Mouse (Mus musculus): ENCODE data around the gene Ube2a. TPM values are rescaled to one million over a fixed set of nuclear protein-coding genes. Genes with fewer than 3 reads are reported as not detected.

Gene Ube2a
- 114 and 116 TPM in 2 replicates for polyA plus RNA-seq (2015; fragmentation: Nextera tagmentation; extraction: Ambion mirVana)

DNA sequence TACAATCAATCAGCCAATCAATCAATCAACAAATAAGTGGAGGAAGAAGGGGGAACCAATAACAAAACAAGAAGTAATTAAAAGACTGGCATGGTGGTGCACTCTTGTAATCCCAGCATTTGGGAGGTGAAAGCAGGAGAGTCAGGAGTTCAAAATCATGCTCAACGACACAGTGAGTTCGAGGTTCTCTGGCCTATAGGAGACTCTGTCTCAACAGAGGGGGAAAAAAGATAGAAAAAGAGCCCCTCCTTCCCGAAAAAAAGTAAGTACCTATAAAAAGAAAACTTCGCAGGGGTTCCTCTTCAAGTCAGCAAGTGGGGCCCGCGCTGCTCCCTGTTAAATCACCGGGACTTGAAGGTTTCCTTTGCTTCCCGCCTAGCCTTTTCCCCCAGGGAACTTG is at the start of gene Ube2a, which contains the start of gene C330007P06Rik:
TSS of gene Ube2a (plus strand) at position 136 of the 400 bp plus-strand sequence.
TSS of gene C330007P06Rik (minus strand) at position 347 of the 400 bp plus-strand sequence.
- no peaks in the 10 kb centered on the region for H3K27me3 ChIP-seq (ENCODE audit: control insufficient read depth, insufficient read depth, low read depth, low read length)
- peak within 1 kb of the TSS; percentile 77 for H3K9ac ChIP-seq (ENCODE audit: low read depth, low read length)
- peak within 1 kb of the TSS; percentile 63 for H3K4me2 ChIP-seq (ENCODE audit: low read length)
- ATAC-seq: peak; percentile 43
- H3K4me3 ChIP-seq (ENCODE audit: low read depth, low read length): peak within 1 kb of the TSS; percentile 70
- H3K36me3 ChIP-seq (ENCODE audit: control insufficient read depth, insufficient read depth, low read length): no peaks in the 10 kb centered on the region
- peaks cover 4% of the 10 kb centered on the region; the same call in 1 of the 2 replicates for H3K4me1 ChIP-seq (ENCODE audit: control insufficient read depth, insufficient read depth, low read length)
- H3K9me3 ChIP-seq (replicated peaks; ENCODE audit: control insufficient read depth, low read length, poor library complexity, severe bottlenecking): no peaks in the 10 kb centered on the region
- H3K27ac ChIP-seq (ENCODE audit: low read length): peak within 1 kb of the TSS; percentile 76
- 20% methylated on average over 8 of the region's 8 CpGs for WGBS

DNA sequence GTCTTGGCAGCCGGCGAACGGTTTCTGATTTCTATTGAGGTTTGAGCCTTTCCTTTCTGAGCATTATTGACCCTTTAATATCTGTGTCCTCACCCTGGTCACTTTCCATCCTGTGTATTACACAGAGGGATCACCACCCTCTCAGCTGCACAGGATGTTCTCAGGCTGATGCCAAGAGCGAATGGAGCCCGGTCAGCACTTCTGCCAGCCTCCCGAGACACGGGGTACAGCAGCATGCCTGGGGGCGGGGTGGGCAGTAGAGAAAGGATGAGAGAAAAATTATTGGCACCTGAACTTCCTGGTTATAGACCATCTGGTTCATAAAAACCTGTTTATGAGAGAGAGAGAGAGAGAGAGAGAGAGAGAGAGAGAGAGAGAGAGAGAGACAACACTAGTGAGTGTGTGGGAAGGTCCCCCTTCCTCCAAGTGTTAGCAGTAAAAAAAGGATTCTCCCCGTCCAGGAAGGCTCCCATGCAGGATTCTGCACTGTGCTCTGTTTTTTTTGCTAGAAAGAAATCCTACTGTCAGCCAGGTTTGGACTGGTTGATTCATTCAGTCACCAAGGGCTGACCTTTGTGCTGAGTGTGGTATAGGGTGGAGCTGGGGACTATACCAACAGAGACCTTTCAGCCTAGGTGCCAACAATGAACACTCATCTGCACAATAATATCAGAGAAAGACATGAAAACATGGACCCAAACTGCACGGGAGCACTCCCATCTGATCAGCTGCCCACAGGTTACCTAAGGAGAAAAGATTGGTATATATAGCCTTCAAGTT is 49.6 kb upstream of the Ube2a start:
- ATAC-seq: no peak
- Histone ChIP-seq H3K27ac (ENCODE audit: low read length) (no peak overlapping the region), H3K9me3 (replicated peaks; ENCODE audit: control insufficient read depth, low read length, poor library complexity, severe bottlenecking) (no peaks in the 10 kb centered on the region), H3K27me3 (ENCODE audit: control insufficient read depth, insufficient read depth, low read depth, low read length) (no peaks in the 10 kb centered on the region), H3K4me3 (ENCODE audit: low read depth, low read length) (no peak overlapping the region), H3K36me3 (ENCODE audit: control insufficient read depth, insufficient read depth, low read length) (no peaks in the 10 kb centered on the region), H3K9ac (ENCODE audit: low read depth, low read length) (no peak overlapping the region), H3K4me1 (ENCODE audit: control insufficient read depth, insufficient read depth, low read length) (no peaks in the 10 kb centered on the region), H3K4me2 (ENCODE audit: low read length) (no peak overlapping the region)
- WGBS: 84% methylated on average over 10 of the region's 10 CpGs

DNA sequence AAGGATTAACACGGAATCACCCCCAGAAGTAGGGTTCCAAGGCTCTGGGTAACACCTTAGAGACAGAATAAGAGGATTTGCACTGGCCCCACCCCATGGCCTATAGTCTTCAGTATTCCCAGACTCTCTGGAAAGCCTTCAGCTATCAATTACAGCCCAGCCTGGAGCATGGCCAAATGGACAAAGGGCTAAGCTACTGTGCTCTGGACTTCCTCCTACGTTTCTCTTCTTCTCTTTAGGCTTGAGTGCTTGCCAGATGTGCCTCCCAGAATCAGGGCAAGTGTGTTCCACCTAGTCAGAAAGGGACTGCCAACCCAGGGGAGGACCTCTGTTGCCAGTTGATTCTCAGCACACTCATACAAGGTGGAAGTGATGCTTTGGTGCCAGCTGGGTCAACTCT is 48.7 kb upstream of the Ube2a start:
- Histone ChIP-seq H3K4me2 (ENCODE audit: low read length) (no peak overlapping the region), H3K4me1 (ENCODE audit: control insufficient read depth, insufficient read depth, low read length) (no peaks in the 10 kb centered on the region), H3K9ac (ENCODE audit: low read depth, low read length) (no peak overlapping the region), H3K36me3 (ENCODE audit: control insufficient read depth, insufficient read depth, low read length) (no peaks in the 10 kb centered on the region), H3K27me3 (ENCODE audit: control insufficient read depth, insufficient read depth, low read depth, low read length) (no peaks in the 10 kb centered on the region), H3K27ac (ENCODE audit: low read length) (no peak overlapping the region), H3K9me3 (replicated peaks; ENCODE audit: control insufficient read depth, low read length, poor library complexity, severe bottlenecking) (no peaks in the 10 kb centered on the region), H3K4me3 (ENCODE audit: low read depth, low read length) (no peak overlapping the region)
- WGBS: 60% methylated on average over 2 of the region's 2 CpGs
- ATAC-seq: no peak

DNA sequence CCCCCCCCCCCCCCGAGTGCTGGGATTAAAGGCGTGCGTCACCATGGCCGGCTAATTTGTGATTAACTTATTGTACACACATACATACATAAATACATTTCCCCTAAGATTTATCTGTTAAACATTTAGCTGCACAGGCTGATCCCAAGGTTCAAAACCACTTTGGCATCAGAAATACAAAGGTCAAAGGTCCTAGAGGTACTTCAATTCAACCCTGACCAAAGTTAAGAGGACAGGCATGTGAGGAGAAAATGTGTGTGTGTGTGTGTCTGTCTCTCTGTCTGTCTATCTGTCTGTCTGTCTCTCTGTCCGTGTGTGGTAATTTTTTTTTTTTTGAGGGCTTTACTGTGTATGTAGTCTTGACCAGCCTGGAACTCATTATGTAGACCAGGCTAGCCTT is 46.8 kb upstream of the Ube2a start:
- Histone ChIP-seq H3K27me3 (ENCODE audit: control insufficient read depth, insufficient read depth, low read depth, low read length) (no peaks in the 10 kb centered on the region), H3K4me3 (ENCODE audit: low read depth, low read length) (no peak overlapping the region), H3K4me2 (ENCODE audit: low read length) (no peak overlapping the region), H3K4me1 (ENCODE audit: control insufficient read depth, insufficient read depth, low read length) (no peaks in the 10 kb centered on the region), H3K27ac (ENCODE audit: low read length) (no peak overlapping the region), H3K36me3 (ENCODE audit: control insufficient read depth, insufficient read depth, low read length) (no peaks in the 10 kb centered on the region), H3K9me3 (replicated peaks; ENCODE audit: control insufficient read depth, low read length, poor library complexity, severe bottlenecking) (no peaks in the 10 kb centered on the region), H3K9ac (ENCODE audit: low read depth, low read length) (no peak overlapping the region)
- ATAC-seq: no peak
- 92% methylated on average over 5 of the region's 5 CpGs for WGBS

DNA sequence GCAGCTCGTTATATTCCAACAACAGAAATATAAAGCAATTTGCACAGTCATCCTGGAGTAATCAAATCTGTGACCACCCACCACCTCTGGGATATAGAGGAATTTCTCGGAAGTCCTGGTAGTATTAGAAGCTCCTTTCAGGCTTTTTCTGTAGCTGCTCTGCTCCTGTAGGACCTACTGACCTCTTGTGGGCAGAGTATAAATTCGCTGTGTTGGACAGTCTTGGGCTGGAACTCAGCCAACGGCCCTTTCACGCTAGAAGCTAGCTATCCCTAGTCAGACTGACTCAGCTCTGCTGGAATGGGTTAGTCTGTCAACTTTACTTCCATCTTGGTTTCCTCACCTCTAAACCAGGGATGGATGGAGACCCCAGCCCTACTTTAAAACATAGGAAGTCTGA is 43.4 kb upstream of the Ube2a start:
- no peaks in the 10 kb centered on the region for H3K27me3 ChIP-seq (ENCODE audit: control insufficient read depth, insufficient read depth, low read depth, low read length)
- H3K4me2 ChIP-seq (ENCODE audit: low read length): no peak overlapping the region
- H3K4me3 ChIP-seq (ENCODE audit: low read depth, low read length): no peak overlapping the region
- 36% methylated on average over 5 of the region's 5 CpGs for WGBS
- H3K27ac ChIP-seq (ENCODE audit: low read length): no peak overlapping the region
- peaks cover 4% of the 10 kb centered on the region; the same call in 1 of the 2 replicates for H3K4me1 ChIP-seq (ENCODE audit: control insufficient read depth, insufficient read depth, low read length)
- ATAC-seq: no peak
- H3K36me3 ChIP-seq (ENCODE audit: control insufficient read depth, insufficient read depth, low read length): no peaks in the 10 kb centered on the region
- H3K9ac ChIP-seq (ENCODE audit: low read depth, low read length): no peak overlapping the region
- no peaks in the 10 kb centered on the region for H3K9me3 ChIP-seq (replicated peaks; ENCODE audit: control insufficient read depth, low read length, poor library complexity, severe bottlenecking)

DNA sequence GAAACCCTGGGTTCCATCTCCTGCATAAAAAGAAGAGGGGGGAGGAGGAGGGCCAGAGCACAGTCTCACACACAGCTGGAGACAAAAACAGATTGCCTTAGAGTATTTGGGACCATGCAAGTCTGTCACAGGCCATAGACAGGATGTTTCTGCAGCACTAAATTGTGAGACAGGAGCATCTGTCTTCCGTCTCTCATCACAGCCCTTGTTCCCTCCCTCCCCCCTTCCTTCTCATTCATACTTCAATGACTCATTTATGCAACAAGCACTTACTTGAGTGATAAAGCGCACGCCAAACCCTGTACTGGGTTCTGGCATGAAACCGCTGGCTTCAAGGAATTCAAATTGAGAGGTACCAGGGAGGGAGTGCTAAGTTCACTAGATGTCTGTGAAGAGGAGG is 42.1 kb upstream of the Ube2a start:
- H3K4me2 ChIP-seq (ENCODE audit: low read length): no peak overlapping the region
- ATAC-seq: no peak

DNA sequence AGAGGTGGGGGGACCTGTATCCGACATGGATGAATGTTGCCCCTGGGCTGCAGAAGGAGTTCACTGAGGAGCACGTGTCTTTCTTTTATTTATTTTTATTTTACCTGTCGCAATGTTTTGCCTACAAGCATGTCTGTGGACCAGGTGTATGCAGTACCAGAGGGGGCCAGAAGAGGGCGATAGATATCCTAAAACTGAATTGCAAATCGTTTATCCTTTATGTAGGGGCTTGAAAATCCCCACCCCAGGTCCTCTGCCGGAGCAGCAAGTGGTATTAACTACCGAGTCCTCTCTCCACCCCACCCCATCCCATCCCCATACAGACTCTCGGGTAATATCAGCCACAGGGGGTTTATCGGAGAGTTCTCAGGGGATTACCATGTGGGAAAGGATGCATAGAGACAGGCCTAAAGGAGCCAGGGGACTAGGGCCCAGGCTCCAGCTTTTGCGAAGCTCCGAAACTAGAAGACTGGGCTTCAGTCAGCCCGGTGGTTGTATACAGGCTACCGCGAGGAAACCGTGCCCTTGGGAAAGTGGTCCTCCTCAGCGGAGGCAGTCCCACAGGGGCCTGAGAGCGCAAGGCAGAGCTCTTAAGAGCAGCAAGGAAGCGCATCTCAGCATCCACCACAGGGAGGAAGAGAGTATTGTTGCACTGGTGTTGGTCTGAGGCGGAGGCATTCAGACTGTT is 40.2 kb upstream of the Ube2a start:
- no peaks in the 10 kb centered on the region for H3K9me3 ChIP-seq (replicated peaks; ENCODE audit: control insufficient read depth, low read length, poor library complexity, severe bottlenecking)
- 29% methylated on average over 19 of the region's 19 CpGs for WGBS

More for the DNA sequence above, 42.1 kb upstream of the Ube2a start:
- H3K9ac ChIP-seq (ENCODE audit: low read depth, low read length): no peak overlapping the region
- H3K27ac ChIP-seq (ENCODE audit: low read length): no peak overlapping the region
- WGBS: 75% methylated on average over 4 of the region's 4 CpGs
- H3K36me3 ChIP-seq (ENCODE audit: control insufficient read depth, insufficient read depth, low read length): no peaks in the 10 kb centered on the region
- no peak overlapping the region for H3K4me3 ChIP-seq (ENCODE audit: low read depth, low read length)
- no peaks in the 10 kb centered on the region for H3K27me3 ChIP-seq (ENCODE audit: control insufficient read depth, insufficient read depth, low read depth, low read length)
- peaks cover 4% of the 10 kb centered on the region; the same call in 1 of the 2 replicates for H3K4me1 ChIP-seq (ENCODE audit: control insufficient read depth, insufficient read depth, low read length)
- no peaks in the 10 kb centered on the region for H3K9me3 ChIP-seq (replicated peaks; ENCODE audit: control insufficient read depth, low read length, poor library complexity, severe bottlenecking)

DNA sequence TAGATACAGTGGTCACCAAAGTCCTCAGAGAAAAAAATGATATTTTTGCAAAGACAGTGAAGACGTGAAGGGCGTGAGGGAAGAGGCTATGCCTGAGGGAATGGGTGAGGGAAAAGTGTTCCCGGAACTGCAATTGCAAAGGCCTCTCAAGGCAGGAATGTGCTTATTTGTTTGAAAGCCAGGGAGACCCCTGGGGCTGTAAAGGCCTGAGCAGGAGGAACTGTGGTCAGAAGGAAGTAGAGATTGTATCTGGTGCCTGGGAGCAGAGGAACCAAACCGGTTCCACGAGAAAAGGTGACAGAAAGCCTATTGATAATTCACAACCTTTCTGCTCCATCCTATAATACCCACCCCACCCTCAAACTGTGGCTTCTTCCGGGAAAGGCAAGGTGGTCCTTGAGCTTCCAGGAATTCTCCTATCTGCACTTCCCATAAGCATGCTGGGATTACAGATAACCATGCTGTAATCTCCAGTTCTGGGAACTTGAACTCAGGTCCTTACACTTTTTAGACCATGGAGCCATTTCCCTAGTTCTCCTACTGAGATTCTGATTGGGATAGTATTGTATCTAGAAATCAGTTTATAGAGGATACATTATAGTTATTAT is 36.5 kb upstream of the Ube2a start:
- H3K4me1 ChIP-seq (ENCODE audit: control insufficient read depth, insufficient read depth, low read length): peaks cover 4% of the 10 kb centered on the region; the same call in 1 of the 2 replicates
- H3K4me2 ChIP-seq (ENCODE audit: low read length): no peak overlapping the region
- H3K4me3 ChIP-seq (ENCODE audit: low read depth, low read length): no peak overlapping the region
- WGBS: 70% methylated on average over 6 of the region's 6 CpGs
- no peak overlapping the region for H3K27ac ChIP-seq (ENCODE audit: low read length)
- no peaks in the 10 kb centered on the region for H3K36me3 ChIP-seq (ENCODE audit: control insufficient read depth, insufficient read depth, low read length)
- H3K27me3 ChIP-seq (ENCODE audit: control insufficient read depth, insufficient read depth, low read depth, low read length): no peaks in the 10 kb centered on the region
- H3K9ac ChIP-seq (ENCODE audit: low read depth, low read length): no peak overlapping the region
- H3K9me3 ChIP-seq (replicated peaks; ENCODE audit: control insufficient read depth, low read length, poor library complexity, severe bottlenecking): no peaks in the 10 kb centered on the region
- no peak for ATAC-seq

More for the DNA sequence above, 40.2 kb upstream of the Ube2a start:
- Histone ChIP-seq H3K4me2 (ENCODE audit: low read length) (peak overlapping the region; percentile 56), H3K27me3 (ENCODE audit: control insufficient read depth, insufficient read depth, low read depth, low read length) (no peaks in the 10 kb centered on the region), H3K36me3 (ENCODE audit: control insufficient read depth, insufficient read depth, low read length) (no peaks in the 10 kb centered on the region), H3K9ac (ENCODE audit: low read depth, low read length) (peak overlapping the region; percentile 44; the same call in 1 of the 2 replicates), H3K4me3 (ENCODE audit: low read depth, low read length) (peak overlapping the region; percentile 31), H3K4me1 (ENCODE audit: control insufficient read depth, insufficient read depth, low read length) (peaks cover 4% of the 10 kb centered on the region; the same call in 1 of the 2 replicates), H3K27ac (ENCODE audit: low read length) (peak overlapping the region; percentile 73)
- ATAC-seq: peak; percentile 83

Data from midbrain, embryonic 16.5 days (tissue).